Mouse (Mus musculus) forebrain, embryonic 10.5 days (tissue): ENCODE data around the gene Sf3a2. TPM values are rescaled to one million over a fixed set of nuclear protein-coding genes. Genes with fewer than 3 reads are reported as not detected.

Source experiments
- DNase-seq: peaks from one replicate; pipeline ENCODE4 v3.0.0-alpha.2; 2017; ENCODE audit warnings: low spot score; ENCODE audit errors: extremely low spot score
- H3K27ac ChIP-seq: fragments of 300-500 bp; sonication (generic); 2 replicates; pipeline ENCODE4 v1.5.1; 2016; ENCODE audit warnings: mild to moderate bottlenecking
- H3K27me3 ChIP-seq: fragments of 300-500 bp; sonication (generic); 2 replicates; pipeline ENCODE4 v1.6.1; 2016; ENCODE audit warnings: mild to moderate bottlenecking; ENCODE audit not compliant: poor library complexity, severe bottlenecking
- H3K36me3 ChIP-seq: fragments of 300-500 bp; sonication (generic); replicated peaks from 2 replicates; pipeline ENCODE4 v1.6.1; 2016; ENCODE audit warnings: mild to moderate bottlenecking, moderate library complexity
- H3K4me1 ChIP-seq: fragments of 300-500 bp; sonication (generic); 2 replicates; pipeline ENCODE4 v1.6.1; 2016
- H3K4me3 ChIP-seq: fragments of 300-500 bp; sonication (generic); 2 replicates; pipeline ENCODE4 v1.5.1; 2016; ENCODE audit warnings: mild to moderate bottlenecking, moderate library complexity
- H3K9me3 ChIP-seq: fragments of 300-500 bp; sonication (generic); 2 replicates; pipeline ENCODE4 v1.6.1; 2016; ENCODE audit warnings: mild to moderate bottlenecking, moderate library complexity
- WGBS: fragments of 180-500 bp; shearing (Covaris S2); methylation state at CpG from one replicate; pipeline ENCODE4 v1.1.7; 2016; 5-methylcytosine and 5-hydroxymethylcytosine counted together
- polyA plus RNA-seq: library from polyadenylated mRNA; unstranded; fragments of >200 nt; fragmentation: Nextera tagmentation; extraction: Ambion mirVana; gene quantifications from 2 replicates; pipeline ENCODE4 v1.2.1, GENCODE M21; 2016

Sf3a2 gene
- polyA plus RNA-seq, 1 experiment from 2014 or later, result 110 TPM

DNA sequence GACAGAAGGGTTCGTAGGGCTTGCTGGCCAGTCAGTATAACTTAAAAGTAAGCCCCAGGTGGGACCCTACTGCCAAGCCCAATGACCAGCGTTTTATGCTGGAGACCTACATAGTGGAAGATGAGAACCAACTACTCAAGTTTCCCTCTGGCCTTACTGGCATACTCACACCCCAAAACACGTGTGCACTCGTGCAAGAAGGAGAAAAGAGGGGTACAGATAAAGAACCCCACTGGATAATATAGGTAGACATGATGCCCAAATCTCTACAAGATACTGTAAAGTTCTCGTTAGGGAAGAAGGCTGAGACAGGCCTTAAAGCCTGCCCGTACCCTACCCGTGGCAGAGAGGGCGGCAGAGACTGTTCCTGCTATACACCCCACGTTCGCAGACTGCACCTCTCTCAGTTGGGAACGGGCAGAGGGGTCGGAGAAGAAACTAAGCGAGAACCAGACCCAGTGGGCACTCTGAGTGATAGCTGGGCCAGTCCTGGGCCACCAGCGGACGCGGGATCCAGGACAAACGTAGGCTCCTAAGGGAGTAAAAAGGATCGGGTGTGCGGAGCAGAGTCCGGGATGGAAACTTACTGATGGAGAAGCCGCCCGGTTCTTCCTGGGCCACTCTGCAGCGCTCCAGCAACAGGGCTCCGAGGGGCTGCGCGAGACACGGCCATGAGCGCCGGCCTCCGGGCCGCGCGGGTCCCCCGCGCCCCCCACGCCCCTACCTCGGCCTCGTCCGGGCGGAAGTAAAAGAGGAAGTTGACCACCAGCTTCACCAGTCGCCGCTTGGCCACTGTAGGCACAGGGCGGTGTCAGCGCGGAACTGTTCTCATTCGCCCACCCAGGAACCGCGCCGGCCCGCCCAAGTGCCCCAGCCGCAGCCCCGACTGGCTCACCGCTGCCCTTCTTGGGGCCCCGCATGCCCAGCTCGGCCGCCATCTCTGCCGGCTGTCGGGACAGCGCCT, 530 bp upstream of the Sf3a2 start:
- DNase-seq, result no peak
- peak overlapping the region; percentile 99 for H3K27ac ChIP-seq
- peak overlapping the region; percentile 93 for H3K4me3 ChIP-seq
- no peaks in the 10 kb centered on the region for H3K27me3 ChIP-seq
- H3K4me1 ChIP-seq, result peaks cover 45% of the 10 kb centered on the region
- WGBS, result 4% methylated on average over 59 of the region's 59 CpGs
- H3K36me3 ChIP-seq, result peaks cover 72% of the 10 kb centered on the region
- H3K9me3 ChIP-seq, result no peaks in the 10 kb centered on the region

DNA sequence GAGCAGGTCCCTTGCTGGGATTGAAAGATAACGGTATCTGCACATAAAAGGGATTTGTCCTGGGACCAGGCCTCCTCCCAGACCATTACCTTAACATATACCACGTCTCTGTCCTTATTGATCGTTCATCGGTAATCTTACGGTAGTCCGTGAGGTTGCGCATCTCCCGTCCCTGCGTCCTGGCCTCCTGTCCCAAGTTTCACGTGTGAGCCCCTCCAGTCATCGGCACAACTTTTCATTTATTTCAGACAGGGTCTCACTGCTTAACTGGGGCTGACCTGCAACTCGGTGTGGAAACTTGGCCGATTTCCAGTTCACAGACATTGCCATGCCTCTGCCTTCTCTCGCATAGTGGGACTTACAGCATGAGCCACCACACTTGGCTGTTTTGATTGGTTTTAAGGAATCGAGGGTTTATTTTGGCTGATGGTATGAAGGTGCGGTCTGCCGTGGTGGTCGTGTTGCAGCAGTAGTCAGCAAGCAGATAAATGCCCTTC, 1.1 kb downstream of the Sf3a2 start:
- 4% methylated on average over 18 of the region's 18 CpGs for WGBS

DNA sequence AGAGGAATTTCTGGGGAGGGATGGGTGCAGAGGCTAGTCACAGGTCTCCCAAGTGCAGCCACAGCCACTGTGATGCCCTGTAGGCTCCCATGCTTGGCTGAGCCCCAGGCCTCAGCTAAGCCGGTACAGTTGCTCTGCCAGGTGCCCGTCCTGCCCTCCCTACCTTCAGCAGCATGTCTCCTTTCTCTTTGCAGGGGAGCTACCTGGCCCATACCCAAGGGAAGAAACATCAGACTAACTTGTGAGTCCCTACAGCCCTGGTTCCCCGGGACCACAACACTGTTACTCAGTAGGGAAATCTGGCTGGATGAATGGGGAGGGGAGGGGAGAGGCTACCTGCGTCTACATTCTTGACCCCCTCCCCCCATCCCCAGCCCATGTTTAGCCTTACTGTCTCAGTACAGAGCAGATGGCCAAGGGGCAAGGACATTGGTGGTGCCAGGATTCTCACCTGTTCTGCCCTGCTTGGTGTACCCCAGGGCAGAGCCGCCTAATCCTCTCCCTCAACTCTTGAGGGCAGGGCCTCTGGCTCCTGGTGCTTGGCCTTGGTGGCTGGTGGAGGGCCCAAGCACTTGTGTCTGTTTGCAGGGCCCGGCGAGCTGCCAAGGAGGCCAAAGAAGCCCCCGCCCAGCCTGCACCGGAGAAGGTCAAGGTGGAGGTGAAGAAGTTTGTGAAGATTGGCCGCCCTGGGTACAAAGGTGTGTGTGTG, 4.4 kb downstream of the Sf3a2 start:
- Histone ChIP-seq H3K27me3 (peaks cover 24% of the 10 kb centered on the region), H3K4me3 (0 out of 2 replicates have a peak overlapping the region, but pooled peaks have one; percentile 11), H3K4me1 (peaks cover 53% of the 10 kb centered on the region), H3K9me3 (no peaks in the 10 kb centered on the region), H3K27ac (no peak overlapping the region), H3K36me3 (peaks cover 60% of the 10 kb centered on the region)
- no peak for DNase-seq
- 95% methylated on average over 10 of the region's 10 CpGs for WGBS

More for the DNA sequence above, 1.1 kb downstream of the Sf3a2 start:
- peaks cover 72% of the 10 kb centered on the region for H3K36me3 ChIP-seq
- DNase-seq, result no peak
- peak overlapping the region; percentile 99 for H3K27ac ChIP-seq
- peak overlapping the region; percentile 93 for H3K4me3 ChIP-seq
- H3K4me1 ChIP-seq, result peaks cover 45% of the 10 kb centered on the region
- H3K27me3 ChIP-seq, result no peaks in the 10 kb centered on the region
- no peaks in the 10 kb centered on the region for H3K9me3 ChIP-seq

DNA sequence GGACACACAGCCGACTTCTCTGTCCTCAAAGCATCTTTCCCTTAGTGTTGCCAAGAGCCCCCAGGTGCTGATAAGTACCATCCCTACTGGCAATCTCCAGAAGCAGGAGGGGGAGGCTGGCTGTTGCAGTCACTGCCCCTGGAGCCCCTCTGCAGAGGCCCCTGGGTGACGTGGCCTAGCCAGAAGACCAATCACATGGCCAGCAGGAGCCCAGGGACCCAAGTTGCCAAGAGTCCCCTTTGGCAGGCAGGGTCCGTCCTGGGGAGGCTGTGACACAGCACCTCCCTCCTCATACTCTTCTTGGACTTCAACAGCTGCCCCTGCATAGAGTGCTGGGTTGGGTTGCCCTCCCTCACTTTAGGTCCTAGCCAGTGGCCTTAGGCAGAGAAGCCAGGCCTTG, 5.0 kb downstream of the Sf3a2 start:
- H3K27me3 ChIP-seq, result peaks cover 30% of the 10 kb centered on the region
- peaks cover 53% of the 10 kb centered on the region for H3K4me1 ChIP-seq
- peaks cover 60% of the 10 kb centered on the region for H3K36me3 ChIP-seq
- WGBS, result 83% methylated on average over 3 of the region's 3 CpGs
- H3K27ac ChIP-seq, result no peak overlapping the region
- H3K9me3 ChIP-seq, result no peaks in the 10 kb centered on the region
- peak overlapping the region; percentile 9; the same call in 1 of the 2 replicates for H3K4me3 ChIP-seq
- DNase-seq, result no peak

DNA sequence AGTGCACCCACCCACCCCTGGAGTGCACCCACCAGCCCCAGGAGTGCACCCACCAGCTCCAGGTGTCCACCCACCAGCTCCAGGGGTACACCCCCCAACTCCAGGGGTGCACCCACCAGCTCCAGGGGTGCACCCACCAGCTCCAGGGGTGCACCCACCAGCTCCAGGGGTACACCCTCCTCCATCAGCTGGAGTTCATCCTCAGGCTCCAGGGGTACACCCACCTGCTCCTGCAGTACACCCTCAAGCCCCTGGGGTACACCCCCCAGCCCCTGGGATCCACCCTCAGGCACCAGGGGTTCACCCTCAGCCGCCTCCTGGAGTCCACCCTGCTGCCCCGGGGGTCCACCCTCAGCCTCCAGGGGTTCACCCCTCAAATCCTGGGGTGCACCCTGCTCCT, 6.3 kb downstream of the Sf3a2 start:
- no peak for DNase-seq
- H3K4me3 ChIP-seq, result peak overlapping the region; percentile 3; the same call in 1 of the 2 replicates
- 100% methylated on average over 2 of the region's 2 CpGs for WGBS
- H3K9me3 ChIP-seq, result no peaks in the 10 kb centered on the region
- H3K36me3 ChIP-seq, result peaks cover 60% of the 10 kb centered on the region
- H3K4me1 ChIP-seq, result peaks cover 64% of the 10 kb centered on the region
- no peak overlapping the region for H3K27ac ChIP-seq
- H3K27me3 ChIP-seq, result peaks cover 43% of the 10 kb centered on the region

DNA sequence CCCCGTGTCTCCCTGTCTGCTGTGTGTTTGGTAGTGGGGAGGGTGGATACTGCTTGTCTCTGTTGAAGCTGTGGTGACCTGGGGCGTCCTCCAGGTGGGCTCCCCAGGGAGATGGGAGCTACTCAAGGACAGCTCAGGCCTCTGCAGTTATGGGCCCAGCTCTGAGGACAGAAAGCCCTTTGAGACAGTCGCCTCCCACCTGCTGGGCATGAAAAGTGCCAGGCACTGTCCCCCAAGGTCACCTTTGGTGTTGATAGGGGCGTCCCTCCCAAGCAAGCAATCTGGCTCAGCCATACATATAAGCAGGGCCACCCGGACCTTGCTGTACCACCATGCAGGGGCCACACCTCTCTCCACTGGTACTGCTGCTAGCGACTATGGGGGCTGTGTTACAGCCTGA, 6.9 kb downstream of the Sf3a2 start, which contains the start of gene Amh:
TSS of gene Amh (plus strand) at position 328 of the 400 bp plus-strand sequence.
- Histone ChIP-seq H3K4me3 (peak within 1 kb of the TSS; percentile 61), H3K27ac (no peak within 1 kb of the TSS), H3K9me3 (no peaks in the 10 kb centered on the region), H3K36me3 (peaks cover 59% of the 10 kb centered on the region), H3K27me3 (peaks cover 49% of the 10 kb centered on the region), H3K4me1 (peaks cover 63% of the 10 kb centered on the region)
- no peak for DNase-seq
- 67% methylated on average over 6 of the region's 6 CpGs for WGBS

DNA sequence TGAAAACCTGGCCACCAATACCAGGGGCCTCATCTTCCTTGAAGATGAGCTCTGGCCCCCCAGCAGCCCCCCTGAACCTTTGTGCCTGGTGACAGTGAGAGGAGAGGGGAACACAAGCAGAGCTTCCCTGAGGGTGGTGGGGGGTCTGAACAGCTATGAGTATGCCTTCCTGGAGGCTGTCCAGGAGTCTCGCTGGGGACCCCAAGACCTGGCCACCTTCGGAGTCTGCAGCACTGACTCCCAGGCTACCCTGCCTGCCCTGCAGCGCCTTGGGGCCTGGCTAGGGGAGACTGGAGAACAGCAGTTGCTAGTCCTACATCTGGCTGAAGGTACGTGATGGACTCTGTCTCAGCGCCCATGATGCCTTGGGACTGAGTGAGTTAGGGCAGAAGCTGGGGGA, 7.3 kb downstream of the Sf3a2 start:
- Histone ChIP-seq H3K4me3 (peak overlapping the region; percentile 61), H3K36me3 (peaks cover 55% of the 10 kb centered on the region), H3K27ac (no peak overlapping the region), H3K9me3 (no peaks in the 10 kb centered on the region), H3K27me3 (peaks cover 53% of the 10 kb centered on the region), H3K4me1 (peaks cover 63% of the 10 kb centered on the region)
- no peak for DNase-seq
- WGBS, result 84% methylated on average over 5 of the region's 5 CpGs

DNA sequence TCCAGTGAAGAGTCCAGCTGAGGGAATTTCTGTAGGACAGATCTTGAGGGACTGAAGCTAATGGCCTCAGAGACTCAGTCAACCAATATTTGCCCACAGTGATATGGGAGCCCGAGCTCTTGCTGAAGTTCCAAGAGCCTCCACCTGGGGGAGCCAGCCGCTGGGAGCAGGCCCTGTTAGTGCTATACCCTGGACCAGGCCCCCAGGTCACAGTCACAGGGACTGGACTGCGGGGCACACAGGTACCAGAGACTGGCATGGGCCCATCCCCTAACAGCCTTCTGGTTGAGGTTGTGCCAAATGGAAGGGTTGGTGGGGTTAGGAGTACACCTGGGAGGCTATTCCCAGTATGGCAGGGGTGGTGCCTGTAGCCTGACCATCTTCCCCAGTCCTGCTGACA, 7.9 kb downstream of the Sf3a2 start:
- WGBS, result 23% methylated on average over 3 of the region's 3 CpGs
- Histone ChIP-seq H3K27ac (no peak overlapping the region), H3K9me3 (no peaks in the 10 kb centered on the region), H3K4me3 (peak overlapping the region; percentile 61; the same call in 1 of the 2 replicates), H3K27me3 (peaks cover 59% of the 10 kb centered on the region), H3K36me3 (peaks cover 49% of the 10 kb centered on the region), H3K4me1 (peaks cover 60% of the 10 kb centered on the region)
- DNase-seq, result peak; percentile 77

GRCm38 (mm10) chr10:80806341-80807056, 8.5 kb downstream of the Sf3a2 start:
- peaks cover 65% of the 10 kb centered on the region for H3K27me3 ChIP-seq
- H3K36me3 ChIP-seq, result peaks cover 43% of the 10 kb centered on the region
- H3K4me1 ChIP-seq, result peaks cover 57% of the 10 kb centered on the region
- H3K4me3 ChIP-seq, result peak overlapping the region; percentile 61
- no peaks in the 10 kb centered on the region for H3K9me3 ChIP-seq
- peak overlapping the region; percentile 85 for H3K27ac ChIP-seq
- 39% methylated on average over 34 of the region's 34 CpGs for WGBS
- DNase-seq, result peak; percentile 29

DNA sequence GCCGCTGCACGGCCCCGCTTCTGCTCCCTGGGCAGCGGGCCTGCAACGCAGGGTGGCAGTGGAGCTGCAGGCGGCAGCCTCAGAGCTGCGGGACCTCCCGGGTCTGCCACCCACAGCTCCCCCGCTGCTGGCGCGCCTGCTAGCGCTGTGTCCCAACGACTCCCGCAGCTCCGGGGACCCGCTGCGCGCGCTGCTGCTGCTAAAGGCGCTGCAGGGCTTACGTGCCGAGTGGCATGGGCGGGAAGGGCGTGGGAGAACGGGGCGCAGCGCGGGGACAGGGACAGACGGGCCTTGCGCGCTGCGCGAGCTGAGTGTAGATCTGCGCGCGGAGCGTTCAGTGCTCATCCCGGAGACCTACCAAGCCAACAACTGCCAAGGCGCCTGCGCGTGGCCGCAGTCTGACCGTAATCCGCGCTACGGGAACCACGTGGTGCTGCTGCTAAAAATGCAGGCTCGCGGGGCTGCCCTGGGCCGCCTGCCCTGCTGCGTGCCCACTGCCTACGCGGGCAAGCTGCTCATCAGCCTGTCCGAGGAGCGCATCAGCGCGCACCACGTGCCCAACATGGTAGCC, 9.1 kb downstream of the Sf3a2 start:
- WGBS, result 2% methylated on average over 58 of the region's 58 CpGs
- peak; percentile 77 for DNase-seq
- peaks cover 71% of the 10 kb centered on the region for H3K27me3 ChIP-seq
- peak overlapping the region; percentile 85 for H3K27ac ChIP-seq
- peaks cover 57% of the 10 kb centered on the region for H3K4me1 ChIP-seq
- no peaks in the 10 kb centered on the region for H3K9me3 ChIP-seq
- peak overlapping the region; percentile 61 for H3K4me3 ChIP-seq
- peaks cover 37% of the 10 kb centered on the region for H3K36me3 ChIP-seq

DNA sequence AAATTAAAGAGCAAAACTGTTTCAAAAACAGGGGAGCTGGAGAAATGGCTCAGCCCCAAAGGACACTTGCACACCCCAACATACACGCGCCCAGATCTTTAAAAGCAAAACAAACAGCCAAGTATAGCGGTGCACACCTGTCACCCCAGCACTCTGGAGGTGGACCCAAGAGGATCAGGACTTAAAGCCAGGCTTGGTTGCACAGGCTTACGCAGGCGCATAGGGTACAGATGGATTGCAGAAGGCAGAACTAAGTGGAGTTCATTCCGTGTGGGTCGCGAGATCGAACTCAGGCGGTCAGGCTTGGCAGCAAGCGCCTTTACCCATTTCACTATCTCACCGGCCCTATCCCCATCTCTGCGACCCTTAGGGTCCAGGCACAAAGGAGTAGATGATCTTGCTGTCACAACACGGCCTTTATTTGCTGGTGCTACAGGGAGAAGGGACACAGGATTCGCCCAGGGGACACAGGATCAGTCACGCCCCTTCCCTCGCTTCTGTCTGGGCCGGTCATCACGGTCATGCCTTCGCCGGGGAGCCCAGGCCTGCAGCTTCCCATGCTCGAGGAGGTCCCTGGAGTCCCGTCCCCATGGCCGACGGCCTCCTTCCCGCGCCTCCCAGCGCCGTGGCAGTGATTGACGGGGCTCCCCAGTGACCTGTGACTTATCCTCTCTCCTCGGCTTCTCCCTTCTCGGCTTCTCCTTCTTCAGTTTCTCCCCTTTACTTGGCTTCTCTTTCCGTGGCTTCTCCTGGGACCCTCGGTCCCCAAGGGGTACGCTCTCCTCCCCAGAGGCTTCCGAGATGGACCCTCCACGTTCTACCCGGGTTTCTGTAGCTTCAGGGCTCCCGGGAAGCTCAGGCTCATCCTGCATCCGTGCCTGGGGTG, 10.3 kb downstream of the Sf3a2 start:
- peak; percentile 44 for DNase-seq
- no peaks in the 10 kb centered on the region for H3K9me3 ChIP-seq
- H3K4me1 ChIP-seq, result peaks cover 57% of the 10 kb centered on the region
- H3K4me3 ChIP-seq, result peak overlapping the region; percentile 61
- peak overlapping the region; percentile 56 for H3K27ac ChIP-seq
- H3K27me3 ChIP-seq, result peaks cover 82% of the 10 kb centered on the region
- 16% methylated on average over 40 of the region's 40 CpGs for WGBS
- H3K36me3 ChIP-seq, result peaks cover 25% of the 10 kb centered on the region
